Mouse (Mus musculus) forelimb bud, embryonic 11.5 days (tissue): Measurements from ENCODE around the gene D10Jhu81e.
A peak's percentile ranks its signal among the peaks of the same experiment; 100 is the strongest.
"Not testable (repeated sequence)": the region's sequence is repeated elsewhere in the genome, so short reads cannot be mapped to it uniquely, and the experiment has no call there.

Experiments used
- DNase-seq: peaks from one replicate; pipeline ENCODE4 v3.0.0-alpha.2; 2012; ENCODE audit warnings: low read depth, low spot score

D10Jhu81e gene

DNA sequence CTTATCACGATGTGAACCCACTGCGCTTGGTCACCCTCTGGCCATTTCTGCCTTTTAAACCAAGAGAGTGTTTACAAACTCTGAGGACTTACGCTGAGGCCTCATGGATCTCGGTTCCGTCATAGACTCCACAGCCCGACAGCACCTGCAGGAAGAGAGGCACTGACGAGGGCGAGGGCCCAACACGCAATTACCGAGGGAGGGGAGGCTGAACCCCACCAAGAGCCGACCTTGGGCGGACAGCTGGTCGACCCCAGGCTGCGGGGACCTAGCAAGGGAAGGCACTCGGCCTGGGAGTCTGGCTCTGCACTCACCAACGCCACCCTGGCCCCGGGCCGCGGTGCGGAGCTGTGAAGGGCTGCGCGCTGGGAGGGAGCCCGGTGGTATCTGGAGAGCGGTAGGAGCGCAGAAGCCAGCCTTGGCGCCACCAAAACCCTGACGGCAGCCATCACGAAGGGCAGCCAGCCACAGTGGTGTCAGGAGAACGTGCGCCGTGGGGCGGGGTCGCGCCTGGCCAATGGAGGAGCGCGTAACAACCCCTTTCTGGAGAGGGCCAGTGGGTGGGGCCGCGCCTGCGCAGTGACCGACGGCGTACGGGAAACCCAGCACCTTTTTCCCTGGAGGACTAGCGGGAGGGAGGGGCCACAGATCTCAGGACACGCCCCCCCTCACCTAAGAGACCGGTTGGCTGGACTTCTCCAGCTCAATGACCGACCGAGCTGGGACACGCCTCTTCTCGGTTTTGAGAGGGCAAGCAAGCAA, at the start of gene D10Jhu81e:
D10Jhu81e (minus strand) TSS at position 502 of the 762 bp plus-strand sequence.
- DNase-seq: peak; percentile 98

- no peak for DNase-seq
These were observed 49.0 kb upstream of the D10Jhu81e start for GRCm38 (mm10) chr10:78218576-78218975.

GRCm38 (mm10) chr10:78216376-78217083, 46.9 kb upstream of the D10Jhu81e start:
- DNase-seq: no peak

DNA sequence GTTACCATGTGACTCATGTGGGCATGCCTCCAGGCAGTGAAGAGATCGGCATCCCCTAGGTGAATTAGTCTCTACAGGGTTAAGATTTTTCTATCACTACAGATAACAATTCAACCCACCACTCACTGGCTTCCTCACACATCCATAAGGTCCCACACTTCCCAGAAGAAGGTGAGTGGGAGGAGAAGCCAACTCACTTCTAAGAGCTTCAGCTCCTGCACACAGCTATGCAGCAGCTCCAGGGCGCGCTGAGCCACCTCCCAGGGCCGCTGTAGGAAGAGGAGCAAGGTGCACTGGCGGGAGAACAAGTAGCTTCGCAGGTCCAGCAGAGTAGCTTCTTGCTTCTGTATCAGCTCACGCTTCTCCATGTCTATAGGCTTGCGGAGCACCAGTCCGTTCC, 44.8 kb upstream of the D10Jhu81e start:
- no peak for DNase-seq

DNA sequence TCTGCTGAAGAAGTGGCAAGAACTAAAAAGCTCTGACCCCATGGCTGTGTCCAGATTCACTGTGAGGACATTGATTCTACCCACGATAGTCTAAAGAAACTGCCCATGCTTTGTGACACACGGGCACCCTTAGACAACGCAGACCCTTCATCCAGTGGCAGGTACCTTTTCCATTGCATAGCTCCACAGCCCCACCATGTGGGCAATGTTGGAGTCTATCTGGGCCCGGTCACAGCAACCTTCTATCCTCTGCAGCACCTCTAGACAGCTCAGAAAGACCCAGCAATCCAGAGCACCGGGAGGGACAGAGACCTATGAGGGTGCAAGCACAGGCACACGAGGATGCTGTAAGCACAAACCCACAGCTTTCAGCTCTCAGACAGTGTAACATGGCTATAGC, 41.7 kb upstream of the D10Jhu81e start:
- peak; percentile 1 for DNase-seq

DNA sequence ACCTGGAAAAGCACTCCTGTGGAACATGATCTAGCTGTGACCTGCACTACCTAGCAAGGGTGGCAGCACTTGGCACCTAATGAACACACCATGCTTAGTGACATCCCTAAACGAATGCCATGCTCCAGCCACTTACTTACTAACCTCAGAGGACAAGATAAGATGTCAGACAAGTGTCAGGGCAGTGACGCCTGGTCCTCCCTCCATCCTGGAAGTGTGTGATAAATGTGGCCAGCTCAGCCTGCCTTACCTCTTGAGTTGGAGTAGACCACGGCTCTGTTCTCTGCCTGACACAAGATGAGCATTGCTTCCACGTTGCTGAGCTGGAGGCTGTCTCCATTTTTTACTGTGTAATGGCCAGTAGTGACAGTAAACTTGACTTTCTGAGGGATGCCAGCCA, 31.6 kb upstream of the D10Jhu81e start:
- DNase-seq: no peak

DNA sequence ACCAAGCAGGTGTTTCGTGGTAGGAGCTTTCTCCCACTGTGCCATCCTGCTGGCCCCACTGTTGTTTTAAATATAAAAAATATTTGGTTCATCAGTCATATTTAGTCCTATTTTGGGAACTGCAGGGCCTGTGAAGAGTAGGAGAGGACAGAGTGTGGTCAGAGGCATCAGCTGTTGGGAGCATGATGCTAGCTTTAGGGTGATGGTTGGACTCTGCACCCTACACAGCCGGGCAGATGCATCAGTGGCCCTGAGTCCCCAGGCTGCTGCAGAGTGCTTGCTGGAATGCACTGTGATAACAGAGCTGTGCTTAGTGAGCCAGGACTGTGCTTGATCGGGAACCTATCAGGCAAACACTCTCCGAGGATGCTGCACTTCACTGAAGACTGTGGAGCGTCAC, 23.4 kb upstream of the D10Jhu81e start:
- DNase-seq: no peak

DNA sequence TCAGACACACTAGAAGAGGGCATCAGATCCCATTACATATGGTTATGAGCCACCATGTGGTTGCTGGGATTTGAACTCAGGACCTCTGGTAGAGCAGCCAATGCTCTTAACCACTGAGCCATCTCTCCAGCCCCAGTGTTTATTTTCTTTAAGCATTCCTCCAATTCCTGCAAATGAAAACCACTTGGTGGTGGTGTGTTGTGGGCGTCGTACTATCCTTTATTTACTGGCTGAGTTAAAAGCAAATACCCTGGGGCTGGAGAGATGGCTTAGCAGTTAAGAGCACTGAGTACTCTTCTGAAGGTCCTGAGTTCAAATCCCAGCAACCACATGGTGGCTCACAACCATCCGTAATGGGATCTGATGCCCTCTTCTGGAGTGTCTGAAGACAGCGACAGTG, 16.5 kb upstream of the D10Jhu81e start:
- DNase-seq: not testable (repeated sequence)

GRCm38 (mm10) chr10:78185381-78185725, 15.8 kb upstream of the D10Jhu81e start:
- no peak for DNase-seq

- peak; percentile 94 for DNase-seq
These were observed 15.2 kb upstream of the D10Jhu81e start, which contains the start of gene Pwp2 for GRCm38 (mm10) chr10:78184531-78185380. Gene Pwp2, minus strand, starts transcription at chr10:78185149.

DNA sequence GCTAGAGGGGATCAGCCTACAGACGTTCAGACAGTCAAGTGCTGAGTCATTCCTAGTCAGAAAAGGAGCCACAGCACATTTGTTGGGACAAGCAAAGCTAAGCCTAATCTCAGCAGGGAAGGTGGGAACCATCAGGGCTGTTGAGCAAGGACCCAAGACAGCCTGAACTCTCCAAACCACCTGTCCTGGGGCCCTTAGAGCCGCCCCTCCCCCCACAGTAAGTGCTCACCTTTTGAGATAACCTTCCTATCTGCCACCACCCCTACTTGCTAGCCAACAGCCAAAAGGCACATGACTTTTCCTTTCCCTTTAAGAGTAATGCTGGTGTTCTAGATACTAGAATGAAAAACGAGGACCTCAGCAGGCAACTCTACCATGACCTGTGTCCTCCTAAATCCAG, 14.0 kb upstream of the D10Jhu81e start:
- no peak for DNase-seq

- no peak for DNase-seq
These were observed 12.7 kb upstream of the D10Jhu81e start for GRCm38 (mm10) chr10:78182321-78182720.

GRCm38 (mm10) chr10:78174474-78174873, 4.9 kb upstream of the D10Jhu81e start:
- DNase-seq: no peak

GRCm38 (mm10) chr10:78171581-78171980, 2.0 kb upstream of the D10Jhu81e start:
- DNase-seq: no peak

- DNase-seq: no peak
These were observed 1.5 kb upstream of the D10Jhu81e start for GRCm38 (mm10) chr10:78171057-78171456.

DNA sequence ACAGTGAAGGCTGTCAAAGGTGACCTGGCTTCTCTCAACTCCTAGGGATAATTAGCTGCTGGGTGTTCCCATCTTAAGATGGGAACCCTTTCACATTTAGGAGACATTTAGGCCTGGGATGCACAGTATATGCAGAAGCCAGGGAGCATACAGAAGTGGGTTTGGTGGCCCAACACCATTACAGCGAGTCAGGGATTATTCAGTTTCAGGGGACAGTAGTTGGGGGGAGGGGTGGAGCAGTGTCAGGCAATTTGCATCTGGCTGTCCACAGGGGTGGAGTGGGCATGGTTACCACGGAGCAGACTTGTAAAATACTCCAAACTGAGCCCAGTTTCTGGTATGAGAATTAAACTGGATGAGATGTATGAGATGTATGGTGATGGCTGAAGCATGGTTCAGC, 863 bp upstream of the D10Jhu81e start:
- no peak for DNase-seq

DNA sequence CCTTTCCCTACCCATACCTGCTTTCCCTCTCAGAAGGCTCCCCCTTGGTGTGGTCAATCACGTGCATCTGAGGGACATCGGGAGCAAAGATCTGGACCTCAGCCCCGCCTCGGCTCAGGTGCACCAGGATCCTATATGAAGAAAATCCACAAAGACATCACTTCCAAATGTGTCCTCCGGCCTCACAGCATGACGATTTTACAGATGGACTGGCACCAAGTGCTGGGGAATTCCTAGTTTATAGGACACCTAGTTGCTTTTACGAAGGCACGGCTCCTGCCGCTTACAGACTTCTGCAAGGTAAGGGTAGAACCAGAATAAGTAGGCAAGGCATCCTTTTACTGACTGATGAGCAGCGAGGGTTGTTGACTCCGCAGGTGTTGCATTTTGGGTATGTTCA, 790 bp downstream of the D10Jhu81e start:
- DNase-seq: no peak

DNA sequence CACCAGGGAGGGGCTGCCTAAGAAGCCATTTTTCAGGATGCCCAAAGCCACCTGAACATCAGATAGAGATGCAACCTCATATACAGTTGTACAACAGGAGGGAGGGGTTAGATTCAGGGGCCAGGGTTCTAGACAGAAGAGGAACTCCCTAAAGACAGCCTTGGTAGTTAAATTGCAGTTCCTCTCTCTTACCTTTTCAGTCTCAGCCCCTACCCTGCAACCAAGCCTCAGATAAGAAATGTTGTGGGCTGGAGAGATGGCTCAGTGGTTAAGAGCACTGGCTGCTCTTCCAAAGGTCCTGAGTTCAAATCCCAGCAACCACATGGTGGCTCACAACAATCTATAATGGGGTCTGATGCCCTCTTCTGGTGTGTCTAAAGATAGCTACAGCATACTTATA, 1.8 kb downstream of the D10Jhu81e start:
- no peak for DNase-seq

GRCm38 (mm10) chr10:78167333-78167732, 2.2 kb downstream of the D10Jhu81e start:
- no peak for DNase-seq

- DNase-seq: no peak
These were observed 4.2 kb downstream of the D10Jhu81e start for GRCm38 (mm10) chr10:78165256-78166005.

GRCm38 (mm10) chr10:78164786-78165185, 4.8 kb downstream of the D10Jhu81e start:
- DNase-seq: no peak
